ENCODE assay signal across 20 mouse cellular contexts in genomic region chr7:110543341-110543740, GRCm38 (mm10).
A peak's percentile ranks its signal among the peaks of the same experiment; 100 is the strongest.
DNase-seq lines count a peak whose midpoint lies in the region; TF ChIP-seq lines count a peak whose summit lies in the region.
"Had no signal": no experiment of that assay in that cellular context is flagged by ENCODE, and none has a peak within 500 bp of the region (broad histone marks: within the 10 kb centered on the region; RNA-seq: fewer than 3 reads in every experiment).

No protein-coding gene starts in this region.

- no peak overlapping the region for H3K4me3 ChIP-seq in liver, adult 2 months (ENCODE audit: insufficient read depth, low read depth, low read length)
- no peak overlapping the region for H3K4me3 ChIP-seq in ES-E14 (ENCODE audit: insufficient read depth in 1 of 2, low read depth in 1 of 2, low read length in 2 of 2, poor library complexity in 1 of 2, severe bottlenecking in 1 of 2)
- H3K4me3 ChIP-seq: embryonic facial prominence, embryonic 10.5 days; embryonic facial prominence, embryonic 12.5 days; forebrain, embryonic 13.5 days; forebrain, embryonic 15.5 days had no signal

- no peak for TF ChIP-seq CTCF in liver, adult 2 months (IDR thresholded peaks at IDR 0.05; ENCODE audit: low read depth, low read length)

- WGBS in liver, adult 2 months: 80% methylated on average over 6 of the region's 6 CpGs

- peak; percentile 46 for DNase-seq in liver, adult 2 months (ENCODE audit: extremely low read depth, low read depth, low spot score)
- no peak for DNase-seq in liver
- peak; percentile 50 for DNase-seq in ES-E14 (ENCODE audit: low read depth, low spot score)
- DNase-seq in WW6 (ENCODE audit: low read depth, low spot score): peak; percentile 29
- DNase-seq in cerebellum, adult 9-10 months: no peak
- no peak for DNase-seq in thymus, postnatal 4 days
- DNase-seq in spleen, postnatal 4 days (ENCODE audit: low spot score in 2 of 2): no peak
- DNase-seq: adrenal gland, adult 2 months; adrenal gland, postnatal 10 days; adrenal gland, postnatal 25 days; cerebellum, adult 11 months; cerebellum, adult 18-20 months; cerebellum, adult 8-10 months; cerebellum, postnatal 10 days; cerebellum, postnatal 25 days; forebrain, postnatal 0 days had no signal

- H3K9ac ChIP-seq in liver, adult 2 months (ENCODE audit: low read depth, low read length): no peak overlapping the region
- H3K9ac ChIP-seq in ES-E14 (ENCODE audit: insufficient read depth, low read depth, low read length, poor library complexity, severe bottlenecking): no peak overlapping the region
- H3K9ac ChIP-seq: embryonic facial prominence, embryonic 12.5 days; forebrain, embryonic 13.5 days; forebrain, embryonic 15.5 days; forebrain, postnatal 0 days had no signal

- no peaks in the 10 kb centered on the region for H3K36me3 ChIP-seq in liver, adult 2 months (ENCODE audit: control insufficient read depth, insufficient read depth, low read length)
- H3K36me3 ChIP-seq in ES-E14 (ENCODE audit: control insufficient read depth, insufficient read depth, low read length, poor library complexity, severe bottlenecking): no peaks in the 10 kb centered on the region
- H3K36me3 ChIP-seq: embryonic facial prominence, embryonic 10.5 days; embryonic facial prominence, embryonic 12.5 days; forebrain, embryonic 15.5 days had no signal

- H3K79me2 ChIP-seq in liver, adult 2 months (ENCODE audit: control insufficient read depth, insufficient read depth, low read length): peaks cover 3% of the 10 kb centered on the region; the same call in 1 of the 2 replicates

- no peak for TF ChIP-seq POLR2A in liver, adult 2 months (IDR thresholded peaks at IDR 0.05; ENCODE audit: extremely low read depth, insufficient read depth, low read length)

- no peak overlapping the region for H3K27ac ChIP-seq in liver, adult 2 months (replicated peaks; ENCODE audit: insufficient read depth, low read depth, low read length)
- H3K27ac ChIP-seq in ES-E14 (ENCODE audit: insufficient read depth, low read depth, low read length, poor library complexity, severe bottlenecking): no peak overlapping the region
- H3K27ac ChIP-seq: embryonic facial prominence, embryonic 10.5 days; embryonic facial prominence, embryonic 12.5 days; forebrain, embryonic 13.5 days; forebrain, embryonic 15.5 days had no signal

- no peaks in the 10 kb centered on the region for H3K27me3 ChIP-seq in liver, adult 2 months (ENCODE audit: control insufficient read depth, insufficient read depth, low read length)
- H3K27me3 ChIP-seq: embryonic facial prominence, embryonic 12.5 days; forebrain, embryonic 13.5 days; forebrain, embryonic 15.5 days had no signal

- H3K4me1 ChIP-seq in liver, adult 2 months (ENCODE audit: control insufficient read depth, insufficient read depth, low read length): peaks cover 11% of the 10 kb centered on the region
- H3K4me1 ChIP-seq in ES-E14 (ENCODE audit: control insufficient read depth in 2 of 2, insufficient read depth in 2 of 2, low read length in 2 of 2, poor library complexity in 1 of 2): peaks cover 0 to 2% of the 10 kb centered on the region in 2 experiments; a peak in 1 of 4 replicates
- H3K4me1 ChIP-seq: embryonic facial prominence, embryonic 10.5 days; embryonic facial prominence, embryonic 12.5 days; forebrain, embryonic 13.5 days had no signal

- H3K9me3 ChIP-seq in ES-E14 (ENCODE audit: control insufficient read depth, insufficient read depth, low read depth, low read length): no peaks in the 10 kb centered on the region
- H3K9me3 ChIP-seq: embryonic facial prominence, embryonic 10.5 days; embryonic facial prominence, embryonic 12.5 days; forebrain, embryonic 13.5 days; forebrain, embryonic 15.5 days had no signal

- in situ Hi-C loops in ES-E14 (cut with MboI; ENCODE audit: low sequenced_read_pairs in 2 of 2, unreplicated experiment in 2 of 2): no loop called here

TF ChIP-seq in ES-E14, 5 proteins besides CTCF, POLR2A, EP300 and RAD21:
- TF ChIP-seq MAFK (IDR thresholded peaks at IDR 0.05; ENCODE audit: insufficient read depth, low read depth, low read length): no peak
- no peak for TF ChIP-seq HCFC1 (IDR thresholded peaks at IDR 0.05; ENCODE audit: borderline replicate concordance, insufficient read depth, low read length)
- TF ChIP-seq ZC3H11A (IDR thresholded peaks at IDR 0.05; ENCODE audit: borderline replicate concordance, low read depth, low read length): no peak
- TF ChIP-seq CHD2 (IDR thresholded peaks at IDR 0.05; ENCODE audit: low read depth, low read length): no peak
- TF ChIP-seq ZNF384 (IDR thresholded peaks at IDR 0.05; ENCODE audit: low read depth, low read length): no peak

Comparison
In these comparisons a context has a peak if more than half of its experiments do, and no peak if none do; other contexts are left out.
1. DNase-seq: peak in liver, adult 2 months (single experiment), ES-E14 (single experiment) and WW6 (single experiment); none in liver (single experiment), cerebellum, adult 9-10 months (single experiment), thymus, postnatal 4 days (single experiment) and spleen, postnatal 4 days (0 of 2).